Mouse (Mus musculus) macrophage (primary cell): ENCODE measurements around the gene Gm20767. TPM values are rescaled to one million over a fixed set of nuclear protein-coding genes. Genes with fewer than 3 reads are reported as not detected.
"Not testable (repeated sequence)": the region's sequence is repeated elsewhere in the genome, so short reads cannot be mapped to it uniquely, and the experiment has no call there.

Experiments used
- H3K27ac ChIP-seq: fragments of 350-480 bp; formaldehyde crosslinking; 2 replicates; pipeline ENCODE4 v1.9.0; 2021
- H3K36me3 ChIP-seq: fragments of 350-480 bp; formaldehyde crosslinking; 2 replicates; pipeline ENCODE4 v1.9.0; 2021; ENCODE audit errors: inconsistent target
- H3K4me3 ChIP-seq: fragments of 350-480 bp; formaldehyde crosslinking; 2 replicates; pipeline ENCODE4 v1.9.0; 2021; ENCODE audit errors: inconsistent target
- H3K79me2 ChIP-seq: fragments of 350-480 bp; formaldehyde crosslinking; 2 replicates; pipeline ENCODE4 v1.9.0; 2021; ENCODE audit errors: inconsistent target
- WGBS: methylation state at CpG from one replicate; pipeline ENCODE4 v1.1.7; 2026; ENCODE audit warnings: inconsistent platforms; ENCODE audit not compliant: missing documents; 5-methylcytosine and 5-hydroxymethylcytosine counted together
- polyA plus RNA-seq: library from polyadenylated mRNA; stranded (reverse); fragments of 250-400 nt; gene quantifications from 3 replicates; pipeline ENCODE4 v1.2.4, GENCODE M21; 2018; ENCODE audit warnings: inconsistent platforms
- total RNA-seq, 78 experiments: library from RNA; depleted of rRNA; stranded (reverse); fragments of 250-400 nt; gene quantifications; 1 replicate in 9 of 78; 2 replicates in 24 of 78; 3 replicates in 43 of 78; 4 replicates in 2 of 78; pipeline ENCODE4 v1.2.4; 2018; ENCODE audit warnings: inconsistent platforms in 56 of 78

Gm20767 gene
- total RNA-seq (2018; cell fraction: chromatin; rRNA removed) = not detected
- total RNA-seq (2018; cell fraction: cytosol; rRNA removed) = not detected
- total RNA-seq (2018; cell fraction: nucleus; rRNA removed) = not detected
- polyA plus RNA-seq = not detected in 3 replicates

GRCm38 (mm10) chr13:120139946-120140345 lies at the start of gene Gm20767:
Gm20767 (plus strand) TSS chr13:120140246.
- H3K79me2 ChIP-seq, H3K4me3 ChIP-seq, H3K27ac ChIP-seq, H3K36me3 ChIP-seq: not testable (repeated sequence)
- no CpG with 5 or more reads among the region's 5 CpGs for WGBS

GRCm38 (mm10) chr13:120092950-120093349 lies 47.1 kb upstream of the Gm20767 start:
- not testable (repeated sequence) for H3K27ac ChIP-seq, H3K36me3 ChIP-seq, H3K79me2 ChIP-seq, H3K4me3 ChIP-seq
- WGBS = no CpG with 5 or more reads among the region's 13 CpGs

GRCm38 (mm10) chr13:120096241-120096937 lies 43.7 kb upstream of the Gm20767 start:
- not testable (repeated sequence) for H3K79me2 ChIP-seq, H3K36me3 ChIP-seq, H3K27ac ChIP-seq
- peak overlapping the region; percentile 29 for H3K4me3 ChIP-seq
- WGBS = 0% methylated on average over 3 of the region's 38 CpGs

DNA sequence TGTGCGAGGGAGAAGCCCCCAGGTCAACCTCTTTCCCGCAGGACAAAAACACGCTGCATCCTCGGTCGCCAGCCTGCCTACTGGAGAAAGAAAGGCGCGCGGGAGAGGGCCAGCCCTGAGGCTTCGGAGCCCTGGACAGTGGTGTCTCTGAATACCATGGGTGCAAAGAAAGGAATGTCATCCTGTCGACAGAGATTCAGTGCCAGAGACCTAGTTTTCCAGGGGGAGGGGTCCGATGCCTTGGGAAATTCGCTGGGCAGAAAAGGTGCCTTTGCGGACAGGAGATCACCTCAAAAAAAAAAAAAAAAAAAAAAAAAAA lies 43.1 kb upstream of the Gm20767 start:
- not testable (repeated sequence) for H3K36me3 ChIP-seq, H3K27ac ChIP-seq, H3K4me3 ChIP-seq, H3K79me2 ChIP-seq
- WGBS = no CpG with 5 or more reads among the region's 13 CpGs

GRCm38 (mm10) chr13:120099327-120099726 lies 40.7 kb upstream of the Gm20767 start:
- H3K79me2 ChIP-seq, H3K4me3 ChIP-seq, H3K36me3 ChIP-seq, H3K27ac ChIP-seq: not testable (repeated sequence)
- WGBS = no CpG with 5 or more reads among the region's 5 CpGs

- not testable (repeated sequence) for H3K79me2 ChIP-seq, H3K36me3 ChIP-seq, H3K4me3 ChIP-seq, H3K27ac ChIP-seq
- WGBS = no CpG with 5 or more reads among the region's 5 CpGs
Measured at GRCm38 (mm10) chr13:120106504-120106903, 33.5 kb upstream of the Gm20767 start.

GRCm38 (mm10) chr13:120107000-120107399 lies 33.0 kb upstream of the Gm20767 start:
- H3K27ac ChIP-seq, H3K79me2 ChIP-seq, H3K36me3 ChIP-seq, H3K4me3 ChIP-seq: not testable (repeated sequence)
- 13% methylated on average over 1 of the region's 2 CpGs for WGBS

DNA sequence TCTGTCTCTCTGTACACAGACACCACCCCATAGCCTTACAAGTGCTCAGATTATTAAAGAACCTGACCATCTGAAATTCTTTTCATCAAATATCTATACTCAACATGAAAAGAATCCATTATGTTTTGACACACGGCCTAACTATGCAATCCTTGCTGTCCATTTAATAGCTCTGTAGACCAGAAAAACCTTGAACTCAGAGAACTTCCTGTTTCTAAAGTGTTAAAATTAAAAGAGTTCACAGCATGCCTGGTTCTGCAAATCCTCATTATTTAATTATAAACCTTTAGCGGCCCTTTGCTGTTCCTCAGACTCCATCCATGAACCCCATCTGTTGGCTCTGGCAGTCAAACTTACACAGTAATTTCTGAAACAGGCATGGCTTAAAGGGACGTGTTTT lies 2.3 kb downstream of the Gm20767 start:
- not testable (repeated sequence) for H3K79me2 ChIP-seq, H3K4me3 ChIP-seq, H3K27ac ChIP-seq, H3K36me3 ChIP-seq
- no CpG with 5 or more reads among the region's 3 CpGs for WGBS

GRCm38 (mm10) chr13:120149660-120150407 lies 9.8 kb downstream of the Gm20767 start:
- WGBS = 5% methylated on average over 3 of the region's 4 CpGs
- H3K36me3 ChIP-seq, H3K27ac ChIP-seq, H3K79me2 ChIP-seq, H3K4me3 ChIP-seq: not testable (repeated sequence)

- WGBS = 2% methylated on average over 3 of the region's 3 CpGs
- H3K27ac ChIP-seq = not testable (repeated sequence)
Measured at GRCm38 (mm10) chr13:120150589-120150988, 10.5 kb downstream of the Gm20767 start.

GRCm38 (mm10) chr13:120168301-120168700 lies 28.3 kb downstream of the Gm20767 start:
- H3K79me2 ChIP-seq, H3K36me3 ChIP-seq, H3K4me3 ChIP-seq, H3K27ac ChIP-seq: not testable (repeated sequence)
- 10% methylated on average over 1 of the region's 5 CpGs for WGBS

More at GRCm38 (mm10) chr13:120150589-120150988, 10.5 kb downstream of the Gm20767 start:
- not testable (repeated sequence) for H3K4me3 ChIP-seq, H3K79me2 ChIP-seq, H3K36me3 ChIP-seq

- not testable (repeated sequence) for H3K4me3 ChIP-seq, H3K36me3 ChIP-seq, H3K27ac ChIP-seq, H3K79me2 ChIP-seq
- WGBS = 85% methylated on average over 3 of the region's 4 CpGs
Measured at GRCm38 (mm10) chr13:120172133-120172532, 32.1 kb downstream of the Gm20767 start, which contains the start of gene Gm21818. Gm21818 (plus strand) TSS chr13:120172433.

DNA sequence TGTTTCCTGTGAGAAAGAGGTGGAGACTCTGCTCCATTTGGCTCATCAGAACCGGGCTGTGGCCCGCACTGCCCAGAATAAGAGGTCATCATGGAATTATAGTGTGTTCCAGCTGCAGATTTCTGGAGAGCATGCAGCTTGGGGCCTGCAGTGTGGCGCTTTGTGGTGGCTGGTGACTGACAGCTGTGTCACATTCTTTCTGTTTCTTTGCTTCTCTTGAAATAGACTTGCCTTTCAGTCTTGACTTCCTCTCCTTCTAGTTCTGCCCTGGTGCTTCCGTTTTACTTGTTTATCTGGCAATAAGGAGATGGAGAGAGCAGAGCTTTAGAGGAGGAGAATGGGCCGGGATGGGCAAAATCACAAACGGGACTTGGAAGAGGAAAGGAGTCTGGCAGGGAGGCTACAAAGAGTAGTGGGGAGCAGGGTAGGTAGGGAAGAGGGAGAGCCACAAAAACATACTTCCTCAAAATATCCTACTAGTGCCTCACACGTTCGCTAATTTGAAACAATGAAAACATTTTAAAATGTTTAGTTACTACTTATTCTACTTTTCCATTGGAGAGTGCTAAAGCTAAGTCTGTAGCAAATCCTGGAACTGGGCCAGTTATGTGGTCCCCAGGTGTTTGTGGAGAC lies 56.3 kb downstream of the Gm20767 start:
- not testable (repeated sequence) for H3K4me3 ChIP-seq, H3K79me2 ChIP-seq, H3K36me3 ChIP-seq
- H3K27ac ChIP-seq = 0 out of 2 replicates have a peak overlapping the region, but pooled peaks have one; percentile 13
- WGBS = 17% methylated on average over 3 of the region's 8 CpGs
